Mouse (Mus musculus): ENCODE measurements around the gene Scgb2b12. TPM values are rescaled to one million over a fixed set of nuclear protein-coding genes. Genes with fewer than 3 reads are reported as not detected.

Gene Scgb2b12
- polyA plus RNA-seq (2017; shearing (Covaris generic)), result not detected

DNA sequence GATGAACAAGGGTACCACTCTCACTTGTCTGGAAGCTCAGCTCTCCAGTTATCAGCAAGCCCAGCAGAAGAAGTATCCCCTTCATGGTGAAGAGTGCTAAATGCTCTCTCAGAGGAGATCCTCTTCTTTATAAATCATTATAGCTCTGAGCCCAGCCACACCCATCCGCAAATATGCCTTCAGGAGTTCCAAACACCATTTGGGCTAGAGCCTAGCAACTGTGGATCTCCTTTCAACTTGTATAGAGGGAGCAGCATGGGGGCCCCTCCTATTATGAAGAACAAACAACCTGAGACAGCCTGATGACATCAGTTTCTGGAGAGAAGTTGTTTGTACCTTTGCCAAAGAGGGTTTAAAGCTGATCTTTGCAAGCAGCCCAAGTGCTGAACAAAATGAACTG, at the start of gene Scgb2b12:
Gene Scgb2b12 (minus strand): TSS at position 101 of the 400 bp plus-strand sequence.

GRCm38 (mm10) chr7:32333882-32334281, 6.8 kb upstream of the Scgb2b12 start, which contains the start of gene Scgb1b12:
Gene Scgb1b12, plus strand, starts transcription at chr7:32334182.

Other genes starting within 250 kb of the Scgb2b12 start
- not detected for gene Scgb1b10, start 226.4 kb downstream of the Scgb2b12 start, polyA plus RNA-seq (2017; shearing (Covaris generic))
- gene Scgb2b11, start 116.1 kb downstream of the Scgb2b12 start, polyA plus RNA-seq (2017; shearing (Covaris generic)), result not detected
- not detected for gene Scgb1b11, start 104.4 kb downstream of the Scgb2b12 start, polyA plus RNA-seq (2017; shearing (Covaris generic))
- gene Scgb1b12, start 6.9 kb upstream of the Scgb2b12 start, polyA plus RNA-seq (2017; shearing (Covaris generic)), result not detected
- gene Scgb1b29, start 114.3 kb upstream of the Scgb2b12 start, polyA plus RNA-seq (2017; shearing (Covaris generic)), result not detected

Data from CD4-positive, CD25-positive, alpha-beta regulatory T cell (primary cell).